Mouse (Mus musculus): ENCODE measurements around the gene Gm20906. TPM values are rescaled to one million over a fixed set of nuclear protein-coding genes. Genes with fewer than 3 reads are reported as not detected.
"Not testable (repeated sequence)": the region's sequence is repeated elsewhere in the genome, so short reads cannot be mapped to it uniquely, and the experiment has no call there.

Gene Gm20906
- polyA plus RNA-seq (2012; fragmentation: generic; extraction: Trizol) = not detected

- H3K36me3 ChIP-seq (ENCODE audit: control insufficient read depth, insufficient read depth); H3K27me3 ChIP-seq (ENCODE audit: control insufficient read depth, insufficient read depth, insufficient read length); H3K4me3 ChIP-seq; H3K79me2 ChIP-seq (ENCODE audit: control insufficient read depth, insufficient read depth); H3ac ChIP-seq (ENCODE audit: control insufficient read depth, insufficient read length); H3K4me2 ChIP-seq (ENCODE audit: low read depth): not testable (repeated sequence)
Observed at GRCm38 (mm10) chrY:87550666-87551065, at the start of gene Gm20906. TSS of gene Gm20906 (plus strand) at chrY:87550966.

All from myocyte (in vitro differentiated cells).